Mouse (Mus musculus) heart, embryonic 11.5 days (tissue): ENCODE results near the gene Abi1. TPM values are rescaled to one million over a fixed set of nuclear protein-coding genes. Genes with fewer than 3 reads are reported as not detected.

Source experiments
- ATAC-seq: fragments of 200-750 bp; cut with Nextera tagmentation; replicated peaks from 2 replicates; pipeline ENCODE4 v1.8.0; 2017; ENCODE audit warnings: moderate library complexity; ENCODE audit not compliant: insufficient number of reproducible peaks, low FRiP score, low TSS enrichment
- H3K27ac ChIP-seq: fragments of 300-500 bp; sonication (generic); 2 replicates; pipeline ENCODE4 v1.5.1; 2014; ENCODE audit warnings: mild to moderate bottlenecking, low read depth, low read length
- H3K27me3 ChIP-seq: fragments of 300-500 bp; sonication (generic); 2 replicates; pipeline ENCODE4 v1.6.1; 2014; ENCODE audit warnings: mild to moderate bottlenecking, low read length, mixed read lengths; ENCODE audit not compliant: control insufficient read depth, insufficient read depth
- H3K36me3 ChIP-seq: fragments of 300-500 bp; sonication (generic); 2 replicates; pipeline ENCODE4 v1.6.1; 2014; ENCODE audit warnings: mild to moderate bottlenecking, low read length, moderate library complexity, mixed read lengths; ENCODE audit not compliant: control insufficient read depth, insufficient read depth
- H3K4me1 ChIP-seq: fragments of 300-500 bp; sonication (generic); 2 replicates; pipeline ENCODE4 v1.6.1; 2014; ENCODE audit warnings: low read length; ENCODE audit not compliant: control insufficient read depth, insufficient read depth
- H3K4me2 ChIP-seq: fragments of 300-500 bp; sonication (generic); 2 replicates; pipeline ENCODE4 v1.6.1; 2014; ENCODE audit warnings: mild to moderate bottlenecking, moderate library complexity
- H3K4me3 ChIP-seq: fragments of 300-500 bp; sonication (generic); 2 replicates; pipeline ENCODE4 v1.5.1; 2014; ENCODE audit warnings: low read depth, low read length
- H3K9ac ChIP-seq: fragments of 300-500 bp; sonication (generic); 2 replicates; pipeline ENCODE4 v1.6.1; 2014; ENCODE audit warnings: mild to moderate bottlenecking, low read depth, low read length, moderate library complexity
- H3K9me3 ChIP-seq: fragments of 300-500 bp; sonication (generic); replicated peaks from 2 replicates; pipeline ENCODE4 v1.6.1; 2016; ENCODE audit warnings: low read length; ENCODE audit not compliant: control insufficient read depth
- WGBS: fragments of 180-500 bp; shearing (Covaris S2); extraction: QIAGEN DNeasy Blood & Tissue Kit; methylation state at CpG from one replicate; pipeline ENCODE4 v1.1.7; 2014; ENCODE audit not compliant: insufficient replicate concordance; 5-methylcytosine and 5-hydroxymethylcytosine counted together
- polyA plus RNA-seq: library from polyadenylated mRNA; unstranded; fragments of >200 nt; fragmentation: Nextera tagmentation; extraction: Ambion mirVana; gene quantifications from 2 replicates; pipeline ENCODE4 v1.2.1, GENCODE M21; 2014

Abi1 gene
- polyA plus RNA-seq, 1 experiment from 2014 or later, result 35.3 TPM

DNA sequence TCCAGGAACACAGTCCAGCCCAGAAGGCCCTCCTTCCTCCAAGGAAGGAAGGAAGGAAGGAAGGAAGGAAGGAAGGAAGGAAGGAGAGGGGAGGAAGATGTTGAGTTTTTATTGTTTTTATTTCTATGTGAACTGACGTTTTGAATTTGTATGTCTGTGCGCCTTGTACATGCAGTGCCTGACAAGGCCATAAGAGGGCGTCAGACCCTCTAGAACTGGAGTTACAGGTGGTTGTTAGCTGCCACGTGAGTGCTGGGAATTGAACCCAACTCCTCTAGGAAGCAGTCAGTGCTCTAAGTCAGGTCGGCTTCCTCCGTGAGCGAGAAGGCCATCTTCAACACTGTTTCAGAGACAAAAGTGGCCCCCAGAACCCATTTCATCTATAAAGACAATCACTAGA, 32.5 kb downstream of the Abi1 start:
- H3K4me1 ChIP-seq, result peaks cover 3% of the 10 kb centered on the region; the same call in 1 of the 2 replicates
- no peaks in the 10 kb centered on the region for H3K36me3 ChIP-seq
- no peaks in the 10 kb centered on the region for H3K9me3 ChIP-seq
- WGBS, result 78% methylated on average over 7 of the region's 7 CpGs
- no peak overlapping the region for H3K27ac ChIP-seq
- H3K27me3 ChIP-seq, result no peaks in the 10 kb centered on the region
- H3K4me3 ChIP-seq, result no peak overlapping the region
- H3K4me2 ChIP-seq, result no peak overlapping the region
- no peak for ATAC-seq
- no peak overlapping the region for H3K9ac ChIP-seq

DNA sequence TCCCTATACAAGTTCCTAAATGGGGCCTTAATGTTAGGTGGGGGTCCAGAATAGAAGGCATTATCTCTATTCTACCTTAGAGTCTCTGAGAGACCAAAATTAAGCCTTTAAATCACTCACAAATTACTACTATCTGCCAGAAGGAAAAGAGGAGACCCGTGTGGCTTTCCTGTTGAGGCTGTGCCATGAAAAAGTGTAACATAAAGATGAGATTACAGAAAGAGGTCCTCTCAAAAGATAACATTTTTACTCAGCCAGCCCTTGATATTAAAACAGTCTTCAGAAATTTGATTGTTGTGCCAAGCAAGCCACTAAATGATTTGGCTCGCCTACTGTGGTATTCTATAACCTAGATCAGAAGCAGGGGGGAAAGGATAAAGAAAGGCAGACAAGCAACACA, 32.9 kb downstream of the Abi1 start:
- Histone ChIP-seq H3K4me3 (no peak overlapping the region), H3K4me1 (peaks cover 3% of the 10 kb centered on the region; the same call in 1 of the 2 replicates), H3K9me3 (no peaks in the 10 kb centered on the region), H3K4me2 (no peak overlapping the region), H3K9ac (no peak overlapping the region), H3K36me3 (no peaks in the 10 kb centered on the region), H3K27ac (no peak overlapping the region), H3K27me3 (no peaks in the 10 kb centered on the region)
- ATAC-seq, result no peak
- WGBS, result 67% methylated on average over 2 of the region's 2 CpGs

GRCm38 (mm10) chr2:23006219-23006618, 33.8 kb downstream of the Abi1 start:
- no peaks in the 10 kb centered on the region for H3K27me3 ChIP-seq
- no peak overlapping the region for H3K9ac ChIP-seq
- no peak for ATAC-seq
- no peak overlapping the region for H3K4me3 ChIP-seq
- no peak overlapping the region for H3K27ac ChIP-seq
- H3K9me3 ChIP-seq, result no peaks in the 10 kb centered on the region
- peaks cover 3% of the 10 kb centered on the region; the same call in 1 of the 2 replicates for H3K4me1 ChIP-seq
- 59% methylated on average over 6 of the region's 6 CpGs for WGBS
- no peak overlapping the region for H3K4me2 ChIP-seq
- no peaks in the 10 kb centered on the region for H3K36me3 ChIP-seq

DNA sequence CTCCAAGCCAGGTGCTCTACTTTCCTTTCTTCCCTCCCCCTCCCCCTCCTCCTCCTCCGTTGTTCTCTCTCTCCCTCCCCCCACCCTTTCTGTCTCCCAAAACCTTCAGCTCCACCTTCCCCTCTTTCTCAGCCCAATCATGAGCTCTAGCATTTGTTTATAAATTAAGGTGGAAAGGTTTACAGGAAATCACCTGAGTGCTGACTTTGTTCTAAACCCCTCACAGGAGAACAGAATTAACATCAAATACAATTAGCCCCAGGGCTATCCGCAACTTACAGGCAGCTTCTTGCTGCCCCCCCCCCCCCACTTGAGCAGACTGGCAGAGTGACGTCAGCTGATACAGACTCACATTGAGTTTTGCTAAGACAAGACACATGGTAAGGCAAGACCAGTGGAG, 37.4 kb downstream of the Abi1 start:
- Histone ChIP-seq H3K9ac (no peak overlapping the region), H3K4me2 (no peak overlapping the region), H3K9me3 (no peaks in the 10 kb centered on the region), H3K27ac (no peak overlapping the region), H3K4me3 (no peak overlapping the region), H3K36me3 (no peaks in the 10 kb centered on the region), H3K4me1 (peaks cover 13% of the 10 kb centered on the region; the same call in 1 of the 2 replicates), H3K27me3 (no peaks in the 10 kb centered on the region)
- WGBS, result 67% methylated on average over 3 of the region's 3 CpGs
- ATAC-seq, result no peak

DNA sequence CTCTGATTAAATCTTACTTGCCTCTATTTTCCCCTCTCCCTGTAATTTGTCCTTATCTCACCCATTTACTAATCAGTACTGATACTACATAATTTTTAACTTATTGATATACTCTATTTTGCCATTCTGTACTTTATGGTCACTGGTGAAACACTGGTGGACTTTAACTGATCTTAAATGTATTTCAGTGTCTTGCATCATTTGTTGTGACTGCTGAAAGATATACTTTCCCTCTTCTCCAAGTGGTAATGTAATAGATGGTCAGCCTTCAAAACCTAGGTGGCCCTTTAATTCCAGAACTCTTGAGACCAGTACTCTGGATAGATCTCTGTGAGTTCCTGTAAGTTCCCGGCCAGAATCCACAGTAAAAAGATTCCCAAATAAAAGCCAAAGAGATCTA, 40.4 kb downstream of the Abi1 start:
- Histone ChIP-seq H3K4me3 (no peak overlapping the region), H3K9ac (no peak overlapping the region), H3K36me3 (no peaks in the 10 kb centered on the region), H3K27ac (no peak overlapping the region), H3K4me1 (peaks cover 12% of the 10 kb centered on the region; the same call in 1 of the 2 replicates), H3K9me3 (no peaks in the 10 kb centered on the region), H3K27me3 (no peaks in the 10 kb centered on the region), H3K4me2 (no peak overlapping the region)
- ATAC-seq, result no peak
- 68% methylated on average over 1 of the region's 1 CpGs for WGBS

GRCm38 (mm10) chr2:22998804-22999203, 41.2 kb downstream of the Abi1 start:
- ATAC-seq, result no peak
- H3K27ac ChIP-seq, result peak overlapping the region; percentile 24; the same call in 1 of the 2 replicates
- H3K4me1 ChIP-seq, result peaks cover 12% of the 10 kb centered on the region; the same call in 1 of the 2 replicates
- 52% methylated on average over 2 of the region's 2 CpGs for WGBS
- H3K36me3 ChIP-seq, result peaks cover 2% of the 10 kb centered on the region; the same call in 1 of the 2 replicates
- H3K4me3 ChIP-seq, result no peak overlapping the region
- no peaks in the 10 kb centered on the region for H3K9me3 ChIP-seq
- H3K4me2 ChIP-seq, result no peak overlapping the region
- no peak overlapping the region for H3K9ac ChIP-seq
- no peaks in the 10 kb centered on the region for H3K27me3 ChIP-seq

DNA sequence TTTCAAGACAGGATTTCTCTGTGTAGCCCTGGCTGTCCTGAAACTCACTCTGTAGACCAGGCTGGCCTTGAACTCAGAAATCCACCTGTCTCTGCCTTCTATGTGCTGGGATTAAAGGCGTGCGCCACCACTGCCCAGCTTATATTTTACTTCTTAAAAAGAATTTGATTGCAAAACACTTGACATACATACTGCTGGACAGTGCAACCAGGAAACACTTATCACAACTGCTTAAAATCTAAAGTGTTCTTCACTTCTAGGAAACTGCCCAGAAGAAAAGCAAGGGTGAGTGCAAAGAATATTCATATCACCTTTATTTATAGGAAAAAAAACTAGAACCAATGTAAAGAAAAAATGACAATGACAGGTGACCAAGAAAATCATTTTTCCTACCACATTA, 42.0 kb downstream of the Abi1 start:
- peaks cover 12% of the 10 kb centered on the region; the same call in 1 of the 2 replicates for H3K4me1 ChIP-seq
- WGBS, result 95% methylated on average over 2 of the region's 2 CpGs
- H3K9me3 ChIP-seq, result no peaks in the 10 kb centered on the region
- H3K4me2 ChIP-seq, result no peak overlapping the region
- H3K9ac ChIP-seq, result no peak overlapping the region
- H3K36me3 ChIP-seq, result peaks cover 2% of the 10 kb centered on the region; the same call in 1 of the 2 replicates
- H3K27me3 ChIP-seq, result no peaks in the 10 kb centered on the region
- no peak overlapping the region for H3K4me3 ChIP-seq
- no peak overlapping the region for H3K27ac ChIP-seq
- no peak for ATAC-seq

DNA sequence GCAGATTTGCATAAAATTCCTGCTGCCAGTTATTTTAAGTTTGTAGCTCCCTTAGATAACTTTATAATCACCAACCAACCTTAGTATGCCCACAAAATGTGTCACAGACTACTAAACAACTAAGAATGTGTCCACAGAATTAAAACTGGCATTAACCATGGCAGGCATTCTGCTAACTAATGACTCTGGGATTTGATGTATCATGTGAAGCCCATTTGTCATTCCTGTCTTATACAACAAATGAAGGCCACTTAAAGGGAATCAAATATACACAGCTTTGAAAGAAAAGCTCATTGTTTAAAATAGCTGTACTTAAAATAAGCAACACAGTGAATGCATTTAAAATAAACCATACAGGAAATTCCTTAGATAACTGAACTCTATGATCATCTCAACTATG, 44.0 kb downstream of the Abi1 start:
- peaks cover 2% of the 10 kb centered on the region; the same call in 1 of the 2 replicates for H3K36me3 ChIP-seq
- peaks cover 12% of the 10 kb centered on the region; the same call in 1 of the 2 replicates for H3K4me1 ChIP-seq
- H3K9me3 ChIP-seq, result no peaks in the 10 kb centered on the region
- H3K4me3 ChIP-seq, result no peak overlapping the region
- H3K4me2 ChIP-seq, result no peak overlapping the region
- H3K9ac ChIP-seq, result no peak overlapping the region
- no peak for ATAC-seq
- H3K27ac ChIP-seq, result no peak overlapping the region
- no peaks in the 10 kb centered on the region for H3K27me3 ChIP-seq

GRCm38 (mm10) chr2:22985973-22986657, 53.9 kb downstream of the Abi1 start:
- H3K4me2 ChIP-seq, result no peak overlapping the region
- WGBS, result 72% methylated on average over 2 of the region's 2 CpGs
- no peaks in the 10 kb centered on the region for H3K4me1 ChIP-seq
- H3K36me3 ChIP-seq, result no peaks in the 10 kb centered on the region
- no peak overlapping the region for H3K27ac ChIP-seq
- no peak for ATAC-seq
- H3K9ac ChIP-seq, result no peak overlapping the region
- H3K27me3 ChIP-seq, result no peaks in the 10 kb centered on the region
- no peak overlapping the region for H3K4me3 ChIP-seq
- H3K9me3 ChIP-seq, result no peaks in the 10 kb centered on the region
